Mouse (Mus musculus) spleen, adult 2 months (tissue): ENCODE data around the gene Doc2g.

Experiments
- CTCF ChIP-seq: fragments of 200-500 bp; IDR thresholded peaks from 2 replicates; pipeline ENCODE4 v1.5.1; 2011; ENCODE audit warnings: mild to moderate bottlenecking, inconsistent platforms; ENCODE audit not compliant: insufficient read depth, insufficient read length, insufficient replicate concordance; ENCODE audit errors: extremely low read depth
- POLR2A ChIP-seq: fragments of 200-500 bp; IDR thresholded peaks from 2 replicates; pipeline ENCODE4 v1.6.1; 2011; ENCODE audit warnings: low read depth, low read length, inconsistent platforms

DNA sequence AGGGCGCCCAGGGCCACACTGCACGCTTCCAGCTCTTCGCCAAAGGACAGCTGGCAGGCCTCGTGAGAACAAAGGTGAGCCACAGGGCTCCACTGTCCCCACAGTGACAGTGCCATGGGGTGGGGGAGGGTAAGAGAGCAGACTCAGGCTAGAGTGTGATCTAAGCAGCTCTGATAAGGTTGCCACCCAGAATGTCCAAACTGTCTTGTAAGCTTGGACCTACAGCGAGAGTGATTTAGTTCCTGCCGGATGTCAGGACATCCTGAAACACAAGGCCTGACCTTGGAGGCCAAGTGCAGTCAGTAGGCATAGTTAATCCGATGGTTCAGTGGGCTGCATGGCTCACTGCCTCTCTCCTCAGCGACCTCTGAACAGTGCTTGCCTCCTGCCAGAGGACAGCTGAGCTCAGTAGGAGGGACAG is 17.8 kb upstream of the Doc2g start:
- TF ChIP-seq CTCF (no peak), POLR2A (no peak)
